Mouse (Mus musculus) cerebellum, adult 2 months (tissue): ENCODE results near the gene Cnr2.

Experiments used
- CTCF ChIP-seq: fragments of 200-500 bp; IDR thresholded peaks from 2 replicates; pipeline ENCODE4 v1.5.1; 2011; ENCODE audit warnings: low read depth, mild to moderate bottlenecking, control low read depth, low read length, moderate library complexity, borderline replicate concordance; ENCODE audit not compliant: insufficient read depth
- POLR2A ChIP-seq: fragments of 200-500 bp; IDR thresholded peaks from 2 replicates; pipeline ENCODE4 v1.6.1; 2011; ENCODE audit warnings: low read length, control low read depth, borderline replicate concordance; ENCODE audit not compliant: insufficient read depth

DNA sequence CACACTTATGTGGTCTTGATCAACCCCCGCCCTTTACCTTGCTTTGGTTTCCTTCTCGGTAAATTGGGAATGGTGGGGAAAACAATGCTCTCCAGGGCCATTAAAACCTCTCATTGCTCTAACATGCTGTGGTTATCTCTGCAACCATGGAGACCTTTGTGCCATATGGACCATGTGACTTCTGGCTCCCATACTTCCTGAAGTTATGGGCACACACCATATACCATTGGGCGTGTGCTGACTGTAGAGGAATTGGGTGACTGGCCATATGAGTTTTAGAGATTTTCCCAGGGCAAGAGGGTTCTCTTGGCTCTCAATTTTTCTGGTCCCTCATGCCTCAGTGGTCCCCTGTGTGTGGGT lies 24.1 kb downstream of the Cnr2 start:
- TF ChIP-seq POLR2A = no peak
- no peak for TF ChIP-seq CTCF
